Mouse (Mus musculus) lung, adult 18-20 months (tissue): Measurements from ENCODE around the gene Kctd21.
A peak's percentile ranks its signal among the peaks of the same experiment; 100 is the strongest.

Experiments
- DNase-seq, 2 experiments: peaks; one replicate each; pipeline ENCODE4 v3.0.0; 2022; ENCODE audit warnings: mixed read lengths in 2 of 2

The Kctd21 gene

DNA sequence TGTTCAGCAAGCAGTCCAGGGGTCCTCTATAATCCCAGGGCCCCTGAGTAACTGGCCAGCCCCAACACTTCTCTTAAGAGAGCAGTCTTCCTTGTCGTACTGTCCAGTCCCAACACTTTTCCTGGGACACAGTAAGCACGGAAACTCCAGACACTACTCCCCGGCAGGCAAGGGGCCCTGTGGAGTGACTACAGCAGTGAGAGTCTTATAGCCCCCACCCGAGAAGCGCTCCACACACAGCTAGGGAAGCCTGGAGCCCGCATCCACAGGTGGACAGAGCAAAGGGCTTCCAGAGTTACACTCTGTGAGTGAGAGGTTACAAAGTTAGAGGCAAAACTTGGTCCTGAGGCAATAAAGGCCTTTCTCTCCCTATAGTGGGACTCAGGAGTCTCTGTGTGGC lies 17.3 kb downstream of the Kctd21 start:
- DNase-seq, result no peak

DNA sequence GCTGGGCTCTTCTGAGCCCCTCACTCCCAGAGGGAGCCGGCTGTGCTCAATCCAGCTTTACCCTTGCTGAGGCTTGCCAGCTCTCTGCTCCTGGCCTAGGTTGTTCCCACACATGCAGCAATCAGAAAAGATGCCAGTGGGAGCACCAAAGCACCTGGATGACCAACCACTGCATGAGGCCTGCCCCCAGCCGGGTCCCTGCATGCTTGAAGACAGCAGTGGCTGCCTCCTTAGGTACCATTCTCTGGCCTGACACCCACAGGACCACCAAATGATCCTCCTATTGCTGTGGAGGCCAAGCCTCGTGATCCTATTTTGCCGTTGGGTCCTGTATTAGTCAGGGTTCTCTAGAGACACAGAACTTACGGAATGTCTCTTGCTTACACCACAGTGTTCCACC lies 18.8 kb downstream of the Kctd21 start:
- no peak for DNase-seq

DNA sequence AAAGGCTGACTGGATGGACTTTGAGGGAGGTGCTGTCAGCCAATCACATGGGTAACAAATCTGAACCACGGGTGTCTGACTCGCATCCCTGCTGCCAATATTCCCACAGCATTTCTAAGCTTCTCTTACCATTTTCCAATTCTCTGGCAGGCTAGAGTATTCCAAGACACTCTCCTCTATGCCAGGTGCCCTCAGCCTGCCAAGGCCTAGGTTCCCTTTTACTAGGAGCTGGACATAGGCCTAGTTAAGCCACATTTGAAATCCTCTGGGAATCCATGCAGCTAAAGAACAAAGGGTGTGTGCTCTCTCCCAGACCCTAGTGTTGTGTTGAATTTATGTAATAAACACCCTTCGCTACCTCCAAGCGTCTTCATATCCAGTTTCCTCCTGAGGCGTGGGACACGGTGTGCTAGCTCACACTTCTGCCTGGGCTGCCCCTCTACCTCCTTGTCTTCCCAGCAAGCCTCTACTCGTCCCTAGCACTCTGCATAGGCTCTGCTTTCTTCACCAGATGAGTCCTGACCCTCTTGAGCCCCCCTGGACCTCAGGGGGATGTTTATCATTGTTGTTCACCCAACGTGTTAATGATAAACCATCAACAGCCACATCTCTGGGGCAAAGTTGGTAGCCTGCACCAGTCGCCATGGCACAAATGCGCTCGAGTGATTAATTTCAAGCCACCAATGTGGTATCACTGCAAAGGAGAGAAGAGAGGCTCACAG lies 19.8 kb downstream of the Kctd21 start:
- DNase-seq, result no peak

DNA sequence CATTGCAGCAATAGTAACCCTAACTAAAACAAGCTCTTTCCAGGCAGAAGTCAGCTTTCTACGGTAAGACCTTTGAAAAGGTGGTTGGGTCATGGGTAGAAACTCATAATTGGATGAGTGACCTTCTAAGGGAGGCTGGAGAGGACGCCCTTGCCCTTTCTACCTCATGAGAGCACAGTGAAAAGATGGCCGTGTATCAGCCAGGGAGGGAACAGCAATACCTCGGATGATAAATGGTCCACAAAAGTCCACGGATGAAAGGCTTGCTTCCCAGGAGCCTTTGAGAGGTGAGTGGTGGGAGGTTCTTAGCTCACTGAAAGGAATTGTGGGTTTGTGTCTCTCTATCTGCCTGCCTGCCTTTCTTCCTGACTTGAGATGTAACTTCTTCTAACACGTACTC lies 21.2 kb downstream of the Kctd21 start:
- no peak for DNase-seq

DNA sequence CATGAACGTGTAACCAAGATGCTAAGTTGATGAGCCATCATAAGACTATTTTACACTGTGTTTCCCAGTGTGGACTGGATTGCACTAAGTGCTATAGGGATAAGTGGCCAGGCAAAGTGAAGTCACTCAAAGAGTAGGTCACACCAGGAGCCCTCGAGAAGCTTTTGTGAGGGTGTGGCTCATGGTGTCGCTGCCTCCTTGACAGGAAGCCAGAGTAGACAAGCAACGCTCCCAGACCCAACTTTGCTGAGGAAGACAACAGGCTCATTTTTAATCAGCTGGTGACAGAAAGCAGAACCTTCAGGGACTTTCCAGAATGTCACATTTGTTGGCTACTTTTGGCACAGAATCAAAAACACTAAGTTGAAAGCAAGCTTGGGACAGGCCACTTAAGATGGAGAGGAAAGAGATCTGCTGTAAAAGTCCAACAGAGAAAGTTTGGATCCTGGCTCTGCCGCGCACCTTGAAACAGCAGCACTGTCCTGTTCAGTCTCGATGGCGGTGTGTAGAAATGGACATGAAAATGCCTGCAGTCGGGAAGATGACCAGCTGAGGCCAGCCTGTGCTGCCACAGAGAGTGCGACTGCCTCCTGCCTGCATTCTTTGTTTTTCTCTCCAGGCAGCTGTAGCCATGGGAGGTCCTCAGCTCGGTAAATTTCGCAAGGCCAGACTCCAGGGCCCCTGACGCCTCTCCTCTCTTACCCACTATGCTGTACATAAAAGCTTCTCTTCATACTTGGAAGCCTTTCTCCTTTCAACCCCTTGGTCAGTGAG lies 23.1 kb downstream of the Kctd21 start:
- peak; percentile 74 to 79 for DNase-seq

DNA sequence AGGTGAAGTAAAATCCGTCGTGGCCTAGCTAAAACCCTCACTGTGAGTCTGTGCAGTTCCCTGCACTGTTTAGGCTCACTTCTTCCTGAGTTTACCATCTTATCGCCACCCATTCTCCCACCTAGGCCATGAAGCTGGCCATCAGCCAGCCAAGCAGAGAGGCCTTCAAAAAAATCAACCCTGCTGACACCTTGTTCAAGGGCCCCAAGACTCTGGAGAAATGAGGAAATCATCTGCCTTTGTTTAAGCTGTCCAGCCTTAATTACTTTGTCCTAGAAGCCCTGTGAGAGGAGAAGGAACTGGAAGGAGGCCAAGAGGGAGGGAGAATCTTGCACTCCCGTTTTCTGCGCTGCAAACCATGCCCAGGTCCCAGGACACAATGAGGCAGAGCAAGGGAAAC lies 24.1 kb downstream of the Kctd21 start:
- peak; percentile 50 to 66 for DNase-seq

DNA sequence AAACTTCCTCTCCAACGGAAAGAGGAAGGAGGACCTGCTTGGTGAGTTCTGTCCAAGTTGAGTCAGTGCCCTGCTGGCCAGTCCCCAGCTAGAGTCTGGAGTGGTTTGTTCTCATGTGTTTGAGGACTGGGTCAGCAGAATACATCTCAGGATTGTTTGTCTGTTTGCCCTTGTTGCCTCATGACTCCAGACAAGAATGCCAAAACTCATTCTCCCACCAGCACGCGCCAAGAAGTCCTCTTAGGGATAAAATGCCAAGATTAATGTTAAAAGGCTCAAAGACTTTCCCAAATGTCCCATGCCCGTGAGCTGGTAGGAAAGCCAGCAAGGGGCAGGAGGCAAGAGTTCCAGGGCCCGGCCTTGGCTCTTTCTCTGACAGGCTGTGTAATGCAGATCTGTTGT lies 24.7 kb downstream of the Kctd21 start:
- DNase-seq, result peak; percentile 86 to 91

DNA sequence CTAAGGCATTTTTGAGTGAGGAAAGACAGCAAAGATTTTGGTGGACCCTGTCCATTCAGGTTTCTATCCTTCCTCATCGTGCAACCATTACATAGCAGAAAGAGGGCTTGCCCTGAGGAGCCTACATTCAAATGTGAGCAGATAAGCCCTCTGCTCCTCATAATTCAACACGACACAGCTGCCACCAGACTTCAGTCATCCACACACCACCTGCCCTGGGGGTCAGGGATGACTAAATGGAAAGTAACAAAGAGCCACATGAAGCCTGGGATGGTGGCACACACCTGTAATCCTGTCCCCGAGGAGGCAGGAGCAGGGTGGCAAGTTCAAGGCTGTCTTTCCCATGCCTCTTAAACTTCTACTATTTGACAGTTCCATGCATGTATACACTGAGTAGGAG lies 25.7 kb downstream of the Kctd21 start:
- DNase-seq, result no peak

DNA sequence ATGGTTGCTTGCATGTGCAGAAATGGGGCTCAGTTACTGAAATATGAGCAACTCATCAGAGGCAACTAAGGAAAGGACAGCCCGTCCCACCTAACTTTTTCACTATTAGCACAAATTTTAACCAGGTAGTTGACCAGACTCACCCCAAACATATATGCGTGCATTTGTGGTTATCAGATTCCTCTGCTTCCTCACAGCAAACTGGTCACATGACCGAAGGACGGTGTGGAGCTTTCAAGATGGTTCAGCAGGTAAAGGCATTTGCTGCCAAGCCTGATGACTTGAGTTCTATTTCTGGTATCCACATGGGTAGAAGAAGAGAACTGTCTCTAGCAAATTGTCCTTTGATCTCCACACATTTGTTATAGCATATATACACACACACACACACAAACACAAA lies 26.2 kb downstream of the Kctd21 start:
- DNase-seq, result no peak

DNA sequence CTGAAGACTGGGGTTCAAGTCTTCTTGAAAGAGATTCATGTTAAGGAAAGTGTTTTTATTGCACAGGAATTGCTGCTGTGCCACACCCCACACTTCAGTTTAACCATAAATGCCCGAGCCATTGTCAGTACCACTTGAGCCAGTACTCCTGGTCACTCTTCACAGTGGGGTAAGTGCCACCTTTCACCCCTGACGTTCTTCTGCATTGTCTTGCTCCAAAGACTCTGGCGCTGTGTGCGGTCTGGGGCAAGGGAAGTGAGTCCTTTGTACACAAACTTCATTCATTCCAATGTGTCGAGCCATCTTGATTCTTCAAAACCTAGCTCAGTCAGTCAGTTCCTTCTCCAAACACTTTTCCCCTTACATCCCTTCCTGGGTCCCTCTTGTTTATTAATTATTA lies 28.0 kb downstream of the Kctd21 start:
- DNase-seq, result peak; percentile 45 to 56

DNA sequence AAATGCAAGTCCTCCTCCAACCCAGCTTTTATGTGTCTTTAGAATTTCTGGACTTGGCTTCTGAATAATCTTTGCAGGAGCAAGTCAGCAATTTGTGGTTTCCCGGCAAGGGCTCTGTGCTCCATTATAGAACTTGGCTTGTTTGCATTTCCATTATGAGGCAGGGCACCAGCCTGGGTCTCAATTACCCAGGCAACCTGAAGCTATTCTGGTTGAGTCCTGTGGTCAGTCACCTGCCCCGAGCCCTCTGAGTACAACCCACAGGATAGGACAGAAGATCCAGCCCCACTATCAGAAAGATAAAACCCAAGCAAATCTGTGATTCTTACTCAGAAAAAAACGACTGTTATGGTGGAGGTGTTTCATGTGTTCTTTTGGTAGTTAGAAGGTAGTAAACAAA lies 28.8 kb downstream of the Kctd21 start:
- no peak for DNase-seq

DNA sequence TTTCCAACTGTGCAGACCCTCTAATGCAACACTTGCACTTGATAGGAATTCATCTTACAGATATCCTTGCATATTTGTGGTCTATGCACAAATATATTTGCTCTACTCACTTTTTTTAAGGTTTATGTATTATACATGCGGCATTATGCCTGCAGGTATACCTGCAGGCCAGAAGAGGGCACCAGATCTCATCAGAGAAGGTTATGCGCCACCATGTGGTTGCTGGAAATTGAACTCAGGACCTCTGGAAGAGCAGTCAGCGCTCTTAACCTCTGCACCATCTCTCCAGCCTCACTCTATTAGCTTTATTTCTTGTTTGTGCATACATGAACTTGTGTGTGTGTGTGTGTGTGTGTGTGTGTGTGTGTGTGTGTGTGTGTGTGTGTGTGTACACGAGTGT lies 29.3 kb downstream of the Kctd21 start:
- DNase-seq, result peak; percentile 26 to 48

DNA sequence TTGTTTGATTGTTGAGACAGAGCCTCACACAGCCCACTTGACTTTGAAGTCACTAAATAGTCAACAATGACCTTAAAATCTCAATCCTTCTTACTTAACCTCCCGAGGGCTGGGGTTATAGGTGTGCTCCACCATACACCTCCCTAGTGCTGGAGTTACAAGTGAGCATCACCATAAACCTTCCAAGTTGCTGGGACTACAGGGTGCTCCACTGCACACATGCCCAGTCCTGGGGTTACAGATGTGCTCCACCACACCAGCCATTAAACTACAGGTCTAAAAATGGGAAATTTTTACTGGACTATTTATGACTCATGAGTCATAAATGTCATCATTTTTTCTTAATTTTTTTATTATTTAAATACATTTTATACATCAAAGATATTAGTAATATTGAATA lies 33.8 kb downstream of the Kctd21 start:
- no peak for DNase-seq

DNA sequence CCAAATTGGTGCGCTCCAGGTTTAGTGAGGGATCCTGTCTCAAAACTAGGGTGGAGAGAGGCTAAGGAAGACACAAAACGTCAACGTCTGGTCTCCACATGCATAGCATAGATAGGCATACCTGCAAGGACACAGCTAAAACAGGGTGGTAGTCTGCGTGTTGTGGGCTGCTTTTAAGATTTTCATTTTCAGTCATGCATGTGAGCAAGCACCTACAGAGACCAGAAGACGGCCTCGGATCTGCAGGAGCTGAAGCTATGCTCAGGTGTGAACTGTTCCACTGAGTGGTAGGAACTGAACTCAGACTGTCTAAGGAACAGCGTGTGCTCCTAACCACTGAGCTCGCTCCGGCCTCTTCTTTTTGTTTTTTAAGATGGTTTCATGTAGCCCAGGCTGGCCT lies 43.0 kb downstream of the Kctd21 start:
- no peak for DNase-seq

DNA sequence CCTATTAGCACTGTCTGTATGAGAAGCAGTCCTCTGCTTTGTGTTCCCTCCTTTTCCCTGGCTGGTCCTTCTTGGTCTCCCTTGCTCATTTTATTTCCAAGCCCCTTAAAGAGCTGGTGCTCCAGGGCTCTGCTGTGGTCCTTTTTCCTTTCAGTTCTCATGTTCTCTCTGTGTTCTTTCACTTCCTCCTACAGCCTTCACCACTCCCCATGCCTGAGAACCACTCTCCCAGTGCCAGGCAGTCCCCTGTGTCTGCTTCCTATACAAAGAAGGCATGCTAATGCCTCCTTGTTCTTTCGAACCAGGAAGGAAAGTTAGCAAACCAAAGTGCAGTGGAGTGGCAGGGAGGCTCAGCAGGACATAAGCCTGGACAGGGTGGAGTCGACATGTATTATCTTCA lies 43.8 kb downstream of the Kctd21 start:
- no peak for DNase-seq

DNA sequence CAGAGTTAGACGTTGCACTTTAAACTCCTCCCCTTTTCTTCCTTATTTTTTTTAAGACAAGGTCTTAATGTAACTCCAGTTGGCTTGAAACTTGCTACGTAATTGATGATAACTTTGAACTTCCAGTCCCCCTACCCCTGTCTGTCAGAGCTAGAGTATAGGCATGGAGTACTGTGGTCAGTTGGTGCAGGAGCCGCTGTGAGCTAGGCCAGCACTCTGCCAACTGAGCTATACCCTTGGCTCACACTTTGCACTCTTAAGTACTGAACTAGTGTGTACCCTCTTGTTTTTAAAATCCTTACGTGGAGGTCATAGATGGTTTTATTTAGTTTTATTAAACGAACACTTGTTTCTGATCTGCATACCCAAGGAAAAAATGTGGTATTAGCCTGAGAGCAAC lies 47.2 kb downstream of the Kctd21 start:
- no peak for DNase-seq

DNA sequence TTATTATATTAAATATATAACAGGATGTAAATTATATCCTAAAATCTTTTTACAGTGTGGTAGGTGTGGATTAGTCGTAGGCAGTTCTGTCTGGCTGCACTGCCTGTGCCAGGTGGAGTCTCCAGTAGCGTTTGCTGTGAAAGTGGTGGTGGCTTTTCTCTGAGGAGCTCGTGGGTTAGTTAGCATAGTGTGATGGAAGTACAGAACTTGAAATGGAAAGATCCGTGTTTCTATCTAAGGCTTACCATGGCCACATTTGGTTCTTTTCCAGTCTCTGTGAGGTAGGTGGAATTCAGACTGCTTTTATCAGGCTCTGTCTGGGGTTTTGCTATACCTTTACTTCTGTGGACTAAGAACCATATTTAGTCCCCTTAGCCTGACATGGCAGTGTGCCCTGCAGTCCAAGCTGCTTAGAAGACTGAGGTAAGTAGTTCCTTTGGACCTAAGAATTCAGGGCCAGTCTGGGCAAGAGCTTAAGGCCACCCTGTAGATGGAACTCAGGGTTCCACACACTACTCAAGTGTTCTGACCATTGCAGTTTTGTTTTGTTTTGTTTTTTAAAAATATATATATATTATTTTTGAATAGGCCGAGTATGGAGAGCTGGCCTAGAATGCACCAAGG lies 48.5 kb downstream of the Kctd21 start:
- DNase-seq, result no peak

DNA sequence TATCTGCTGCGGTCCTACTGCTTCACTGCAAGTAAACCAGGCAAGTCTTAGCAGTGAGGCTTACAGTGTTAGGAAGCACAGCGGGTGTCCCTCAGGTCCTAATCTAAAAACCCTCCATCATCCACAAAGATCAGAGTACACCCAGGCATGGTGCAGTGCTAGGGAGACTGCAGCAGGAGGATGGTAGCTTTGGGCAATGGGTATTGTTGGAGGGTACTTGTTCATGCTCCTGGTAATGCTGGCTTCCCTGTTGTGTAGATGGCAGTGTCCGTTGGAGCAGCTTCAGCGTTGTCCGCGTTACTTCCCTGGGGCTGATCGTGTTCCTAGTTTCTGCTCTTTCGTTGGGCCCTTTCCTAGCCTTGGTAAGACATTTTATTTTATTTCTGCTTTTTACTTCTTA lies 50.5 kb downstream of the Kctd21 start:
- no peak for DNase-seq

DNA sequence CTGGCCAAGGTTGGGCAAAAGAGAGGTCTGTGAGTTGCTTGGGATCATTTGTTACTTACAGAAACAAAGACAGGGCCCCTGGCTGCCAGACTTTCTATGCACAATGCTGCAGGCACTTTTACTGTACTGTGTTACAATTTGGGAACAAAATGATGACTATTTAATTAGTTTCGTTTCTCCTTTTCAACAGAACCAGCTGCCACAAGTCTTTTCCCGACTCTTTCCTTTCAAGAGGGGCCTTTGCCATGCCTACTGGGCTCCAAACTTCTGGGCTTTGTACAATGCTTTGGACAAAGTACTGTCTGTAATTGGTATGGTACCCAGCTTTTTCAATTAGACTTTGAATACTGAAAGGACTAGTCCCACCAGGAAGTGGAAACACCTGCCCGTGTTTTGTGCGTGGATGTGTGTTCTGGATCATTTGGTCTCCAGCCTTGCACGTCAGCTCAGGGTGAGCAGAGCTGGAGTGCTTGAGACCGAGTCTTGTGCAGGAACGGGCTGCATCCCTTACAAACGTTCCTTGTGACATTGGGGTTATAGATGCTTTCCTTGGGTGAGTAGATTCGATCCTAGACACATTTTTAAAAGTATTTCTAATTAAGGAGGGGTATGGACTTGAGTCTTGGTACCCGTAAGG lies 51.5 kb downstream of the Kctd21 start:
- no peak for DNase-seq

DNA sequence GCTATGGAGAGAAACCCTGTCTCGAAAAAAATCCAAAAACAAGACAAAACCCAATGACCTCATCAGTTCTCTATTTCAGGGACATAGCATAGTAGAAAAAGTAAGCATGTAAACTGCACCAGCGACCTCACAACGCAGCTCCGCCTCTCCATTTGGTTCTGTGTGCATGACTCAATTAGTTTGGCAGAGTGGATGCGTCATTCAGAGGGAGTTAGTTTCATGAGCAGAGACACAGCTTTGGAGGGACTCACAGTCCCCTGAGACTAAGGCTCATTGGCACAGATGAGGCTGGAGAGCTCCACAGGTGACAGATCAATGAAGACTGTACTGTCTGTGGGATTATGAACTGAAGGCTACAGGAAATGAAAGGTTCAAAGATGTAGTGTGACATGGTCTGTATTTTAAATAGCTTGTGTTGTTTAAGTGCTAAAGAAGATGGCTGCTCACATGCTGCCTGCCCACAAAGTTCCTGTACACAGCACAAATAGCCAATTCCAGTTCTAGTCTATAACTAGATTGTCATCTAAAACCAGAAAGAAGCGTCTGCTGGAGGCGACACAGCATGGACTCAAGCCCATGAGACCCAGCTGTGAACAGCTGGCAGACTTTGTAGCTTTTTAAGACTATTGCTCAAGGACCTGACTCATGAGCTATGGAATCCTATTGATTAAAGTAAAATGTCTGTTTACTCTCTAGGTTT lies 54.1 kb downstream of the Kctd21 start:
- DNase-seq, result peak; percentile 20 to 24

DNA sequence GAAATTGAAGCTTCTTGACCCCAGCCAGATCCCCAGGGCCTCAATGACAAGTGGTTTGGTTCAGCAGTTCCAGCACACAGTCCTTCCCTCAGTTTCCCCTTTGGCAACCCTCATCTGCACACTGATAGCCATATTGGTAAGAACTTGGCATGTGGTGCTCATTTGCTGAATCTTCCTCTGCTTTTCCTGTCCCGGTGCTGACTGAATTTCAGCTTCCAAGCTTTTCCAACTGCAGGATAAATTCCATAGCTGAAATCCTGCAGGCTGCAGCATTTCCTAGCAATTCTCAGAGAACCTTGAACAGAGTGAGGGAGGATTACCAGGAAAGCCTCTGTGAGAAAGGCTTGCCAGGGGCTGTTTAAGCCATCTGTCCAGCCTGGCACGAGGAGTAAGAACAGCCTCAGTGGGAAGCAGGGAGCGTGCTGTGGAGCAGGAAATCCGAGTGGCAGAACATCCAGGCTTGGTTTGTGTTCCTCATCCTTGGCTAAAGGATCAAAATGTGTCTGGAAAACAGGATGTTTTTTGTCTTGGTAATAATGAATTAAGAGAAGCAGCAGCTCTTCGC lies 54.8 kb downstream of the Kctd21 start:
- no peak for DNase-seq

DNA sequence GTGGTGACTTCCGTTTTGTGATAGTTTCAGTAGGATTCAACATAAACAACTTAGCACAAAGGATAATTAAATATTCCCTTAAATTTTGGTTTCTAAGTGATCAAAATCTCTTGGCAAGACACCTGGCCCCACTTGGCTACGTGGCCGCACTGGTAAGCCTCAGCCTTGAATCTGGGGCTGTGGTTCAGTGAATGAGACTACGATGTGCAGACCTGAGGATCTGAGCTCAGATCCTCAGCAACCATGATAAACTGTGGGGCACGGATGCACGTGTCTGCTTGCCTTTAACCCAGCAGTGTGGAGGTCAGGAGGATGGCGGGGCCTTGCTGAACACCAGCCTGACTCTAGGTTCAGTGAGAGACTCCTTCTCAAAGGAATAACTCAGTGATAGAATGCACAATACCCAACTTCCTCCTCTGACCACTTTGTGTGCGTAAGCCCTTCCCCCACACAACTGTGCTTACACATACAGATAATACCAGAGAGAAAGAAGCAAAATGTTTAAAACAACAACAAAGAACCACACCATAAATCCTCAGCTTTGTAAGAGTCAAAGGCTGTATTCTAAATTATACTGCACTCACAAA lies 55.5 kb downstream of the Kctd21 start:
- DNase-seq, result no peak
